Mouse (Mus musculus) v-Abl transformed pro-B cells (cell line): ENCODE measurements around the gene Timp2.

Source experiments
- in situ Hi-C, 2 experiments: fragments of 400-800 bp; cut with MboI; formaldehyde crosslinking; loops; one replicate each; pipeline ENCODE4 v1.15.1; 2025; ENCODE audit not compliant: unreplicated experiment in 2 of 2

The Timp2 gene

DNA sequence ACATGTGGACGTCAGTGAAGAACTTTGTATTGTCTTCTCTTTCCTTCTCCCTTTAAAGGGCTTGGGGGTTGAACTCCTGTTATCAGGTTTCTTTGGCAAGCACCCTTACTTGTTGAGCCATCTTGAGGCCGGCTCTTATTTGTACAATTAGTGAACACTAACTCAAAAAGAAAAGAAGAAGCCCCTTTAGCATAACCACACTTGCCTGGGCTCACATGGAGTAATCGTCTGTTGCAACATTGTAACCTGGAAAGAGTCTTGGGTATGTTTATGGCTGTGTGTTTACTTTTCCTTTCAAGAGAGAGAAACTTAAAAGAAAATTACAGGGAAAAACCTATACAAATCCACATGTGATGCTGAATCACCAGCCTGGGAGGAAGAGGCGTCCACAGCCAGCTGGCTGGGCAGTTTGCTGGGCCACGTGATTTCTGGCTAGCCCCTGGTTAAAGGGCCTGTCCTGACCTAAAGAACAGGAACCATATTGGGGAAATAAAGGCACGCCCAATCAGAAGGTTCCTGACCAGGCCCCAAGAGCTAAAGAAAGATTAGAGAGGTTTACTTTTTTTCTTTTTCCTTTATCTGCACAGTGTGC lies 43.3 kb downstream of the Timp2 start:
- in situ Hi-C loops, result loop anchor here in 1 of 2 experiments (25.0 kb wide), 1 partner anchor 925 kb away; no protein-coding TSS in a partner anchor

GRCm38 (mm10) chr11:118307962-118308361 lies 47.6 kb downstream of the Timp2 start:
- in situ Hi-C loops, result loop anchor here in 1 of 2 experiments (25.0 kb wide), 1 partner anchor 921 kb away; no protein-coding TSS in a partner anchor

DNA sequence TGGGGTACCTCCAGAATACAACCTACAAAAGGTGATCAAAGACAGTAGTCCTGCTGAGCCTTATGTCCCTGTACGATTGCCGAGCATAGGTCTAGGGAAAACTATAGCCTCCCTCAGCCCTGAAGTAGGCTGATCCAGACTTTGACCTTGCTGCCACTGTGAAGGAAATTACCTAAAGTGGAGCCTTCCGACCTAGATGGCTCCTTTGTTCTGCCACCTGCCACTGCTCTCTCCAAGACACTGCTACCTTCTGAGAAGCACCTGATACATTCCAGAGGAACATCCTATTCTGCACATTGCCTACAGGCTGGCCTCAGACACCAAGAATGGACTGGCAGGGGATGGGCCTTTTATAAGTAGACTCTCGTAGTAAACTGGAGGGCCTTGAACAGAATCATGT lies 51.6 kb downstream of the Timp2 start:
- in situ Hi-C loops, result loop anchor here in 1 of 2 experiments (25.0 kb wide), 1 partner anchor 917 kb away; no protein-coding TSS in a partner anchor

- in situ Hi-C loops, result no loop called here
Measured at GRCm38 (mm10) chr11:118298810-118299209, 56.7 kb downstream of the Timp2 start.

DNA sequence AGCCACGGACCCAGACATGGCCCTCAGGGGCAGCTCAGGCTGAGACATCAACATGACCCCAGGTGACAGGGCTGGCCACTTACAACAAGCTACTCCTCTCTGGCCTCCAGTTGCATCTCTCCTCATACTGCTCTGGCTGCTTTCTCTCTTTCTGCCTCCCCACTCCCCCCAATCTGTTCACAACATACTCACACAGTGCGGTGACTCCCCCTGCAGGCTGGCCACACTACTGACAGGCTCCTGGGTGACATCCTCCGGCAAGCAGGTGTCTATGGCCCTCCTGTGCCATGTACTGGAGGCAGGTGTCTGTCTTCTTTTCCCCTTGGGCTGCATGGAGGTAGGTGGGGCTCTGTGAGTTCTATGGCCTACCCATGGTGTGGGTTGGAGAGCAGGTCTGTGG lies 57.6 kb downstream of the Timp2 start:
- in situ Hi-C loops, result no loop called here

GRCm38 (mm10) chr11:118295026-118295425 lies 60.5 kb downstream of the Timp2 start:
- in situ Hi-C loops, result no loop called here

DNA sequence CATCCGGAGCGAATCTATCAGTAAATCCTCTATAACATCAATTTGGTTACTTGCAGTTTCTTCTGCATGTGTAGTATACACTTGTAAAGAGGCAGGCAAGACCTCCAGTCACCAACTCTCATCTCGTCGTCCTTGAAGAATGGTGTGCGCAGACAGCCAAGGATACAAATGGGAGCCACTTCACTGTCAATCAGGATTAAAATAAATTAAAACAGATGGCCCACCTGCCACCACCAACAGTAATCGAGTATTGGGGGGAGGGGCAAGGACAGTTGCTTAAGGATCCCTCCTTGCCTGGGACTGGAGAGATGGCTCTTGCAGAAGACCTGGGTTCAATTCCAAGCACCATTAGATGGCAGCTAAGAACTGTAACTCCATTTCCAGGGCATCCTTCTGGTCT lies 62.9 kb downstream of the Timp2 start:
- in situ Hi-C loops, result no loop called here

DNA sequence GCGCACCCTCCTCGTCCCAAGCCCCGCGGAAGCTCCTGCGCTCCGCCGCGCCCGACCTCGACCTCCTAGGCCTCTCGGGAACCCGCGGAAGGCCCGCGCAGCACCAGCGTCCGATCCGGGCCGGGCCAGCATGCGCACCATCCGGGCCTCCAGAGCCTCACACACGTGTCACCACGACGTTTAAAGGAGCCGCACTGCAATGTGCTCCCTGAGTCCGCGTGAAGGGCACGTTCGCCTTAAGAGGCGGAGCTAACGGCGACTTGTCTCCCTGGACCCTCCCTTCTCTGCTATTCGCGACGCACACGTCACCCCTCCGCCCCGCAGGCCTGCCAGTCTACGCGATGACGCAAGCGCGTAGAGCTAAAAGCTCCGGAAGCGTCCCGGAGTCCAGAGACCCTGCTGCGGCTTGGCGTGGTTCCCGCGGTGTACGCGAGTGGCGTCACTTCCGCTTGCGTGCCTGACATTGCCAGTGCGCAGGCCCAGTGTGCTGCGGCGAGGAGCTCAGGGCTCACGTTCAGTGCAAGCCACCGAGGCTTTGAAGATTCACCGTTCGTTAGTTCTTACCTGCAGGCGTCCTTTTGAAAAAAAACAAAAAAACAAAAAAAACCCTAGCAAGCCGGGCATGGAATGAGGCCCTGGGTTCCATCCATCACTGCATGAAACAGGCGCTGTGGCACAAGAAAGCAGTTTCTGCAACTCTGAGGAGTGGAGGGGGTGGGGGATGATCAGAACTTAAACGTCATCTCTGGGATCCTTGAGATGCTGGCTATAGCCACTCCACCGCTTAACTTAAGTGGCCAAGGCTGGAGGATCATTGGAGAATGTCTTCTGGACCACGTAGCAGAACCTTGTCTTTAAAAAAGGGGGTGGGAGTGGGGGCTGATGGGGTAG lies 65.3 kb downstream of the Timp2 start, which contains the start of gene Usp36:
TSS of gene Usp36 (minus strand) at position 246 of the 891 bp plus-strand sequence.
- in situ Hi-C loops, result no loop called here

DNA sequence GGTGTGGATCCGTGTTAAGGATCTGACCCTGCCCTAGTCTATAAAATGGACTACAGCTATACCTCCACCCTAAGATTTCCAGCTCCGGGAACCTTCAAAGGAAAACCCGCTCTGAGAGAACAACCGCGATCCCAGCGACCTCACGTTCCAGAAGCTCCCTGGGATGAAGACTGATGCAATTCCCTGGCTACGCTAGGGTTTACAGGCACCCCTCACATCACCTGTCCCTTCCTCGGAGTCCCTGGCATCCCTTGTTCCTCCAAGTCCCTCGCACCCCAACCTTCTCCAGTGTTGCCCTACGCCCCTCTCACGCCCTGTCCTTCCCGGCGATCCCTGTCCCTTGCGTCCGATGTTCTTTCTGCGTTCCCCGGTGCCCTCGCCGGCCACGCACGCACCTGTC lies 66.0 kb downstream of the Timp2 start:
- in situ Hi-C loops, result no loop called here

DNA sequence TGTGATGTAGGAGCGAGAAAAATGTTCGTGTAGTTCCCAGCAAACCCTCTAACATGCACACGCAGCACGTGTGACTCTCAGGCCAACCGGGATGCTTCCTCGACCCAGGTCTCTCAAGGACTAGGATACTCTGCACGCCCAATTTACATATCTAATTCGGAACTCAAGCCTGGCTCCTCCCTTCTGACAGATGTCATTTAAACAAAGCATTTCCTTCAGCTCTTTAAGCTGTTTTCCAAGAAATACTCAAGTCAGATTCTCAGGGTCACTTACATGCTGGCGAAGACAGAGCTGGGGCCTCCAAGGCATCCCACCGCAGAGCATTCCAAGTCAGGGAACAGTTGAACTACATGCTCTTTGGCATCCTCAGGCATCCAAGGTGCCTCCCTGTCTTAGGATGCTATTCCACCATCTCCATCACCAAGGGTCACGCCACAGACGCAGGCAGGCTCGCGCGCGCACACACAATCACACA lies 66.5 kb downstream of the Timp2 start:
- in situ Hi-C loops, result no loop called here

DNA sequence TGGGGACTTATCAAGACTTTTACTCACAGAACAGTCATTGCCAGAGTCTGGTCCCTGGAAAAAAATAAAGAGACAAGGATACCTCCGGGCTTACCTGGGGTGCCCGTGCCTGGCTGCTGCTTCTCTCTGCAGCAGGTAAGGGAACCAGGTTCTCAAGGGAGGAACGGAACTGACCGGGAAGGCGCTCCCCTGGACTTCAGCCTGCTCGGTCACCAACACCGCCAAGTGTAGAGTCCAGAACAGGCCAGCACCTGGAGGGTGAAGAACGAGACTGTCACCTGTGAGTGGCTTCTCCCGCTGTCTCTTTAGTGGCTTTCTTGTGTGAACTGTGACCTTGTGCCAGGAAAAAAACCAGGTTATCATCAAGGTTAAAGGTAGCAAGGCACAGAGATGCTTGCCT lies 68.0 kb downstream of the Timp2 start:
- in situ Hi-C loops, result no loop called here

- in situ Hi-C loops, result no loop called here
Measured at GRCm38 (mm10) chr11:118286434-118286833, 69.1 kb downstream of the Timp2 start.

DNA sequence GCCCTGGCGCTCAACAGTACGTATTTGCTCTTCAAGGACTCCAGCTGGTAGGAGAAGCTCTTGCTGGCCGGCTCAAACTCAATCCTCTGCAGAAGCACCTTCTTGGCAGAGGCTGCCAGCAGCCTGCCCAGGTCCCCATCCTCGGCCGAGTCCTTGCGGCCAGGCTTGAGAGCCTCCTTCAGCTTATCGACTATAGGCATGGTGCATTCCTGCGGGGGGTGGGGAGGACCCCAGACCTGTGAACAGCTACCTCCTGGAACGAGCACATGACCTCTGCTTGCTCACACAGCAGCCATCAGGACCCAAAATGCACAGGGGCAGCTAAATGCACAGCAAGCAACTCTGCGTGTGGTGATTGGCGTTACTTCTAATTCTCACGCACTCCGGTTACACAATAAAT lies 69.7 kb downstream of the Timp2 start:
- in situ Hi-C loops, result no loop called here

DNA sequence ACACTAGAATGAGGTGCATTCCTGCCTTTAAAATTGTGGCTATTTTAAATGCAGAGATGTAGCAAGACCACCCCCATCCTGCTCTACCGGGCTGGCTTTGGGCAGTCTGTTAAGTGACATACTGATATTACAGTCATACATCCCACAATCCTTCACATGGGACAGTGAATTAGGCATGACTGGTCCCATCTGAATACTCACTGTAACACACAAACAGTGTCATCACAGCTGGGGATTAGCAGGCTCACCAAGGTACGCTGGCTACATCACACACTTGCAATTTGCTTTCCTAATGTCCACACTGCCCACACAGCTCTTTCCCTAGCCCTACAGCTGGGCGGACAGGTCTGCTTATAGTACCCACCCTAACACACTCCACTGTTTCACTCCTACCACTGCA lies 75.3 kb downstream of the Timp2 start:
- in situ Hi-C loops, result no loop called here

- in situ Hi-C loops, result loop anchor here in 1 of 2 experiments (10.0 kb wide), 1 partner anchor 172 kb away; no protein-coding TSS in a partner anchor
Measured at GRCm38 (mm10) chr11:118276328-118276727, 79.2 kb downstream of the Timp2 start.

- in situ Hi-C loops, result loop anchor here in 1 of 2 experiments (10.0 kb wide), 1 partner anchor 170 kb away; no protein-coding TSS in a partner anchor
Measured at GRCm38 (mm10) chr11:118275092-118275491, 80.4 kb downstream of the Timp2 start.

- in situ Hi-C loops, result loop anchor here (10.0 to 25.0 kb wide), 3 partner anchors 95 to 408 kb away; partner anchors contain the start of genes Tha1 (in 1 of the 2) and Tmem235 (in 1 of the 2)
Measured at GRCm38 (mm10) chr11:118269827-118270226, 85.7 kb downstream of the Timp2 start.

DNA sequence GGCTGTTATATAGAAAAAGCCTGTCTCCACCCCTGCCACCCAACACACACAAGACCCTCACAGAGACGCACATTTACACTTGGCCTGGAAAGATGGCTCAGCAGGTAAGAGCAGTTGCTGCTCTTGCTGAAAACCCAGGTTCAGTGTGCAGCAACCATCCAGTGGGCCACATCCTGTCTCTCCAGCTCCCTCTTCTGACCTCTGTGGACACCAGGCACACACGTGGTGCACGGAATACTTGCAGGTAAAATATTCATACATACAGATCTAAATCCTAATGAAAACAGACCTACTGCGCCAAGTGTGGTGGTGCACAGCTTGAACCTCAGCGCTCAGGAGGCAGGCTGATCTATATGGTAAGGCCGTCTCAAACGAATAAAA lies 88.9 kb downstream of the Timp2 start:
- in situ Hi-C loops, result loop anchor here in 1 of 2 experiments (10.0 to 25.0 kb wide), 2 partner anchors 92 to 404 kb away; partner anchors contain the start of genes Tha1 and Tmem235

DNA sequence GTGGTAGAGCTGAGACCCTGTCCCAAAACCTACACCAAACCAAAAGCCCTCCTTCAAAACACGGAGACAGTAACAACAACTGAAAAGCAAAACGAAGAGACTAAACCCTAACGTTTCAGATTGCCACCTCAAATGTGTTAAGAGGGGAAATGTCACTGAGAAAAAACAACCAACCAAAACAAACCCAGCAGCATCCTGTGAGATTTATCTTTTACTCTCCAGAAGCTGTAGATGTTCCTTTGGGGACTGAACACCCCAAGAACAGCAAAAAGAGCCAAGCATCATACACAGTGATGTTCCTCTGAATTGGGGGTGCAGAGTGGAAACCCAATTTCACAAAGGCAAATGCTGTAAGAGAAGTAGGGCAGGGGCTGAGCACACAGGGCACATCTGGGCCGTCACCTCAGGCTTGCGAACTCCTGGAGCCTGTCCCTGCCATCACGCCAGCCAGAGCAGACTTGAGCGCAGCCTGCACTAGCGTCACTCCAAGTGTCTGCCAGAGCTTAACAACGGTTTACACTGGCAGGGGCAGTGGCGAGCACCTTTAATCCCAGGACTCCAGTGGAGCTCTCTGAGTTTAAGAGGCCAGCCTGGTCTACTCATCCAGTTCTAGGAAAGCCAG lies 89.4 kb downstream of the Timp2 start:
- in situ Hi-C loops, result loop anchor here in 1 of 2 experiments (10.0 to 25.0 kb wide), 2 partner anchors 91 to 404 kb away; partner anchors contain the start of genes Tha1 and Tmem235

GRCm38 (mm10) chr11:118265621-118266020 lies 89.9 kb downstream of the Timp2 start:
- in situ Hi-C loops, result loop anchor here in 1 of 2 experiments (10.0 to 25.0 kb wide), 2 partner anchors 91 to 403 kb away; partner anchors contain the start of genes Tha1 and Tmem235
